Mouse (Mus musculus) thymus, adult 2 months (tissue): Measurements from ENCODE around the gene Bcl2l15.

Experiments used
- CTCF ChIP-seq: fragments of 200-500 bp; IDR thresholded peaks from 2 replicates; pipeline ENCODE4 v1.5.1; 2012; ENCODE audit warnings: mild to moderate bottlenecking, control low read depth, low read length, moderate library complexity, borderline replicate concordance; ENCODE audit not compliant: control insufficient read depth, poor library complexity, insufficient read depth; ENCODE audit errors: extremely low read depth
- POLR2A ChIP-seq: fragments of 200-500 bp; IDR thresholded peaks from 2 replicates; pipeline ENCODE4 v1.6.1; 2012; ENCODE audit warnings: mild to moderate bottlenecking, low read length, control low read depth, moderate library complexity; ENCODE audit not compliant: control insufficient read depth, poor library complexity, insufficient read depth; ENCODE audit errors: extremely low read depth

GRCm38 (mm10) chr3:103809799-103810150 lies 22.6 kb upstream of the Bcl2l15 start:
- no peak for TF ChIP-seq POLR2A
- no peak for TF ChIP-seq CTCF
